In the genomic region with DNA sequence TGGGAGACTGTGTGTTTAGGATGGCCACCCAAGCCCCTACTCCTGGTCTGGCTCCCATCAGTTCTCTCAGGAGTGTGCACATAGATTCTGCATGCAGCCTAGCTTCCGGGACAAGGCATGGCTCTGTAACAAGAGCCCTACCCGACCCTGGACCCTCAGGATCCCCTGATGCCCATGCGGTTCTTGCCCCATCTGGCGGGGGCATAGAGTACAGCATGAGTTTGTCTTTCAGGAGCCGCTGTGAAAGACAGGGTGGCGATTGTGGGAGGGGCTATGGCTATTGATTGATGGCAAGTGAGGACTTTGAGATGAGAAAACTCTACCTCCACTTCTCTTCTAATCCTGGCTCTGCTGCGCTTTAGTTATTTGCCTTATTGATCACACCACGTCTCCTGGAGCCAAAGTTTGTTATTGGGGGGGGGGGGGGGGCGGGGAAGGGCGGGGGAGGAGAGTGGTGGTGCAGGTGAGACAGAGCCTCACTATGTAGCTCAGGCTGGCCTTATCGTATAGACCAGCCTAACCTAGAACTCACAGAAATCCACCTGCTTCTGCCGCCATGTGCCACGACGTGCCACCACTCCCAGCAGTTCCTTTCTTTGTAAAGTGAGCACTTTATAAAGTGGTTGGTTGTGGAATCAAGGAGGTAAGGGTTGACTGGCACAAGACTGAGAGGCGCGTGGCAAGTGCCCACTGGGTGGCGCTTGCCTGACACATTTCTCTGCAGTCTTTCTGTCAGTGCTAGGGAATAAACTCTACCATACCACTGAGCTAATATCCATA, we compare ENCODE assay signal across 8 mouse cellular contexts. TPM values are rescaled to one million over a fixed set of nuclear protein-coding genes. Genes with fewer than 3 reads are reported as not detected.
DNase-seq lines count a peak whose midpoint lies in the region; ATAC-seq lines count a peak whose summit lies in the region.
"Had no signal": no experiment of that assay in that cellular context is flagged by ENCODE, and none has a peak within 500 bp of the region (broad histone marks: within the 10 kb centered on the region; RNA-seq: fewer than 3 reads in every experiment).

No protein-coding gene starts in this region.

- no peaks in the 10 kb centered on the region for H3K27me3 ChIP-seq in intestine, embryonic 14.5 days (replicated peaks; ENCODE audit: control insufficient read depth, insufficient read depth, low read length)

- no peak overlapping the region for H3K4me3 ChIP-seq in intestine, embryonic 14.5 days (ENCODE audit: low read depth, low read length)
- H3K4me3 ChIP-seq: myocyte had no signal

- H3K9me3 ChIP-seq in intestine, embryonic 14.5 days (ENCODE audit: control insufficient read depth, low read length) = no peaks in the 10 kb centered on the region

- peaks cover 11% of the 10 kb centered on the region for H3K36me3 ChIP-seq in intestine, embryonic 14.5 days (ENCODE audit: control insufficient read depth, insufficient read depth, low read length)

- WGBS in intestine, embryonic 14.5 days = 11% methylated on average over 15 of the region's 17 CpGs

- no peak overlapping the region for H3K4me2 ChIP-seq in intestine, embryonic 14.5 days (ENCODE audit: low read length)

- ATAC-seq in intestine, embryonic 14.5 days (replicated peaks; ENCODE audit: low FRiP score, low TSS enrichment, low read depth) = peak; percentile 72
- peak; percentile 65 for ATAC-seq in megakaryocyte, adult 5-6 weeks (ENCODE audit: poor library complexity, severe bottlenecking)

- peak; percentile 82 for DNase-seq in T-cell, adult 2 months (ENCODE audit: low spot score)
- peak; percentile 59 for DNase-seq in cerebellum, adult 8-10 months
- DNase-seq in frontal cortex, adult 2 months (ENCODE audit: extremely low spot score in 1 of 2, low spot score in 1 of 2) = peak; percentile 29 to 80
- peak; percentile 60 for DNase-seq in intestine, embryonic 14.5 days (ENCODE audit: low spot score)
- DNase-seq in left cerebral cortex, adult 8-10 months (ENCODE audit: low spot score in 2 of 2) = peak; percentile 56 to 66
- DNase-seq in right cerebral cortex, postnatal 25 days = peak; percentile 45

- H3K9ac ChIP-seq in intestine, embryonic 14.5 days (ENCODE audit: low read length) = no peak overlapping the region

- no peaks in the 10 kb centered on the region for H3K4me1 ChIP-seq in intestine, embryonic 14.5 days (replicated peaks; ENCODE audit: control insufficient read depth, insufficient read depth, low read length)

- H3K27ac ChIP-seq in intestine, embryonic 14.5 days (ENCODE audit: low read depth) = no peak overlapping the region

RNA-seq across cellular contexts. Expression of a gene that starts 14.5 kb away (rescaled TPM):
- polyA plus RNA-seq in frontal cortex, adult 2 months (2012; rRNA removed) = 121 and 124 TPM in 2 replicates
- polyA plus RNA-seq in intestine, embryonic 14.5 days (2014; fragmentation: Nextera tagmentation; extraction: Ambion mirVana) = 233 and 253 TPM in 2 replicates
- 100 to 1,000 TPM in 3 of 4 experiments, 10 to 100 TPM in 1; 97.1 to 104 (median 102) TPM for total RNA-seq in left cerebral cortex, adult 8-10 months (2022)
- total RNA-seq in megakaryocyte, adult 5-6 weeks (2015) = 104 and 115 TPM in 2 replicates
- total RNA-seq in megakaryocyte, adult 5-6 weeks (2017) = 35.2 and 43.5 TPM in 2 replicates

RNA-seq across cellular contexts. Expression of a gene that starts 41.3 kb away (rescaled TPM):
- 48.4 and 58.8 TPM in 2 replicates for polyA plus RNA-seq in frontal cortex, adult 2 months (2012; rRNA removed)
- 97.4 and 103 TPM in 2 replicates for polyA plus RNA-seq in intestine, embryonic 14.5 days (2014; fragmentation: Nextera tagmentation; extraction: Ambion mirVana)
- total RNA-seq in left cerebral cortex, adult 8-10 months (2022) = 10 to 100 TPM; 58.1 to 68.9 (median 63.5) TPM
- total RNA-seq in megakaryocyte, adult 5-6 weeks (2015) = 16.8 and 20.0 TPM in 2 replicates
- 19.5 and 22.7 TPM in 2 replicates for total RNA-seq in megakaryocyte, adult 5-6 weeks (2017)
